Mouse (Mus musculus) CH12.LX (cell line): ENCODE measurements at regions not wholly inside any gene's neighbourhood (a gene's known extent, or its start where the extent isn't known, plus 50 kb on each side); places are given as distances from the start of the nearest gene placed in this dataset.
A peak's percentile ranks its signal among the peaks of the same experiment; 100 is the strongest.

Source experiments
- DNase-seq: peaks from one replicate; pipeline ENCODE4 v3.0.0-alpha.2; 2013; ENCODE audit errors: extremely low read depth
- H3K27ac ChIP-seq: 2 replicates; pipeline ENCODE4 v1.5.1; 2012; ENCODE audit warnings: low read depth, mild to moderate bottlenecking, control low read depth, moderate library complexity; ENCODE audit not compliant: insufficient read depth
- H3K27me3 ChIP-seq: replicated peaks from 2 replicates; pipeline ENCODE3; 2012; ENCODE audit warnings: inconsistent platforms
- H3K36me3 ChIP-seq, 2 experiments: replicated peaks in 1 of 2; 2 replicates each; pipeline versions ENCODE3 to v1.6.1; 2012; ENCODE audit warnings: inconsistent platforms in 1 of 2, low read length in 1 of 2, mild to moderate bottlenecking in 1 of 2, mixed read lengths in 1 of 2, moderate library complexity in 1 of 2; ENCODE audit not compliant: control insufficient read depth in 1 of 2, insufficient read depth in 1 of 2
- H3K4me1 ChIP-seq, 2 experiments: 2 replicates each; pipeline ENCODE4 v1.6.1; 2012; ENCODE audit warnings: inconsistent platforms in 1 of 2, moderate library complexity in 1 of 2; ENCODE audit not compliant: insufficient read depth in 2 of 2, control insufficient read depth in 1 of 2
- H3K4me2 ChIP-seq: 2 replicates; pipeline ENCODE4 v1.6.1; 2012; ENCODE audit warnings: low read depth, mild to moderate bottlenecking, control low read depth; ENCODE audit not compliant: poor library complexity, insufficient read depth, severe bottlenecking
- H3K4me3 ChIP-seq, 3 experiments: fragments of 150-350 bp in 1 of 3; sonication (generic) in 1 of 3; replicated peaks in 1 of 3; 2 replicates each; pipeline versions ENCODE3 to v1.5.1; 2011 to 2012; ENCODE audit warnings: low read depth in 2 of 3, low read length in 2 of 3, mild to moderate bottlenecking in 2 of 3, moderate library complexity in 2 of 3, control low read depth in 1 of 3, improper control_type of control experiment in 1 of 3, inconsistent platforms in 1 of 3, mixed read lengths in 1 of 3; ENCODE audit not compliant: poor library complexity in 1 of 3
- H3K79me2 ChIP-seq: replicated peaks from 2 replicates; pipeline ENCODE4 v1.6.1; 2012; ENCODE audit warnings: mild to moderate bottlenecking, moderate library complexity; ENCODE audit not compliant: control insufficient read depth, poor library complexity, insufficient read depth, severe bottlenecking; ENCODE audit errors: extremely low read depth
- H3K9ac ChIP-seq: 2 replicates; pipeline ENCODE4 v1.6.1; 2012; ENCODE audit warnings: low read depth, mild to moderate bottlenecking, control low read depth, moderate library complexity; ENCODE audit not compliant: insufficient read depth
- H3K9me3 ChIP-seq: replicated peaks from 2 replicates; pipeline ENCODE3; 2012; ENCODE audit warnings: low read length, inconsistent platforms, mixed read lengths
- CHD1 ChIP-seq: IDR thresholded peaks from 2 replicates; pipeline ENCODE4 v1.6.1; 2012; ENCODE audit warnings: low read depth, low read length, improper control_type of control experiment, inconsistent platforms
- CHD2 ChIP-seq: IDR thresholded peaks from 2 replicates; pipeline ENCODE4 v1.6.1; 2011; ENCODE audit warnings: low read length, improper control_type of control experiment
- CTCF ChIP-seq, 2 experiments: IDR thresholded peaks in 1 of 2; conservative IDR thresholded peaks in 1 of 2; 2 replicates each; pipeline ENCODE4 v1.5.1; 2011 to 2012; ENCODE audit warnings: low read depth in 2 of 2, low read length in 2 of 2, improper control_type of control experiment in 1 of 2, inconsistent platforms in 1 of 2, mild to moderate bottlenecking in 1 of 2, moderate library complexity in 1 of 2
- E2F4 ChIP-seq: IDR thresholded peaks from 2 replicates; pipeline ENCODE4 v1.6.1; 2011; ENCODE audit warnings: low read depth, low read length, improper control_type of control experiment; ENCODE audit not compliant: insufficient replicate concordance
- ELF1 ChIP-seq: IDR thresholded peaks from 2 replicates; pipeline ENCODE4 v1.6.1; 2014; ENCODE audit warnings: low read depth, mild to moderate bottlenecking, inconsistent platforms, low read length, improper control_type of control experiment
- EP300 ChIP-seq: IDR thresholded peaks from 2 replicates; pipeline ENCODE4 v1.6.1; 2011; ENCODE audit warnings: low read length, improper control_type of control experiment
- ETS1 ChIP-seq: conservative IDR thresholded peaks from 2 replicates; pipeline ENCODE4 v1.6.1; 2012; ENCODE audit warnings: low read depth, mild to moderate bottlenecking, inconsistent platforms, low read length, improper control_type of control experiment, moderate library complexity
- GABPA ChIP-seq: IDR thresholded peaks from 2 replicates; pipeline ENCODE4 v1.6.1; 2012; ENCODE audit warnings: low read depth, low read length, improper control_type of control experiment, inconsistent platforms; ENCODE audit not compliant: insufficient replicate concordance
- HCFC1 ChIP-seq: IDR thresholded peaks from 2 replicates; pipeline ENCODE4 v1.6.1; 2012; ENCODE audit warnings: low read depth, mild to moderate bottlenecking, inconsistent platforms, low read length, improper control_type of control experiment
- IRF4 ChIP-seq: IDR thresholded peaks from 2 replicates; pipeline ENCODE4 v1.6.1; 2014; ENCODE audit warnings: low read depth, mild to moderate bottlenecking, inconsistent platforms, low read length, improper control_type of control experiment
- JUN ChIP-seq: IDR thresholded peaks from 2 replicates; pipeline ENCODE4 v1.6.1; 2011; ENCODE audit warnings: low read depth, mild to moderate bottlenecking, low read length, improper control_type of control experiment, moderate library complexity; ENCODE audit not compliant: insufficient read depth
- JUND ChIP-seq: conservative IDR thresholded peaks from 2 replicates; pipeline ENCODE4 v1.6.1; 2011; ENCODE audit warnings: low read depth, low read length, improper control_type of control experiment
- KAT2A ChIP-seq: IDR thresholded peaks from 2 replicates; pipeline ENCODE4 v1.6.1; 2012; ENCODE audit warnings: low read length, improper control_type of control experiment, inconsistent platforms; ENCODE audit not compliant: insufficient replicate concordance
- MAFK ChIP-seq: IDR thresholded peaks from 2 replicates; pipeline ENCODE4 v1.6.1; 2011; ENCODE audit warnings: low read length, improper control_type of control experiment; ENCODE audit not compliant: insufficient replicate concordance
- MAZ ChIP-seq: IDR thresholded peaks from 2 replicates; pipeline ENCODE4 v1.6.1; 2012; ENCODE audit warnings: low read depth, mild to moderate bottlenecking, inconsistent platforms, low read length, improper control_type of control experiment, moderate library complexity
- MEF2A ChIP-seq: IDR thresholded peaks from 2 replicates; pipeline ENCODE4 v1.6.1; 2014; ENCODE audit warnings: low read depth, mild to moderate bottlenecking, inconsistent platforms, low read length, improper control_type of control experiment, borderline replicate concordance
- MXI1 ChIP-seq: IDR thresholded peaks from 2 replicates; pipeline ENCODE4 v1.6.1; 2011; ENCODE audit warnings: mild to moderate bottlenecking, low read depth, low read length, improper control_type of control experiment
- NRF1 ChIP-seq: IDR thresholded peaks from 2 replicates; pipeline ENCODE4 v1.6.1; 2014; ENCODE audit warnings: low read depth, mild to moderate bottlenecking, inconsistent platforms, low read length, improper control_type of control experiment, moderate library complexity
- PAX5 ChIP-seq: IDR thresholded peaks from 2 replicates; pipeline ENCODE4 v1.6.1; 2012; ENCODE audit warnings: low read length, inconsistent platforms, mixed read lengths
- POLR2A ChIP-seq: IDR thresholded peaks from 2 replicates; pipeline ENCODE4 v1.6.1; 2011; ENCODE audit warnings: low read depth, mild to moderate bottlenecking, improper control_type of control experiment, low read length
- POLR2AphosphoS2 ChIP-seq: IDR thresholded peaks from 2 replicates; pipeline ENCODE4 v1.6.1; 2011; ENCODE audit warnings: low read depth, low read length, improper control_type of control experiment
- RAD21 ChIP-seq: IDR thresholded peaks from 2 replicates; pipeline ENCODE4 v1.6.1; 2011; ENCODE audit warnings: low read depth, mild to moderate bottlenecking, low read length, improper control_type of control experiment, moderate library complexity
- SIN3A ChIP-seq: IDR thresholded peaks from 2 replicates; pipeline ENCODE4 v1.6.1; 2012; ENCODE audit warnings: low read length, improper control_type of control experiment, inconsistent platforms
- SMC3 ChIP-seq: IDR thresholded peaks from 2 replicates; pipeline ENCODE4 v1.6.1; 2011; ENCODE audit warnings: low read depth, low read length, improper control_type of control experiment
- TBP ChIP-seq: conservative IDR thresholded peaks from 2 replicates; pipeline ENCODE4 v1.6.1; 2011; ENCODE audit warnings: low read depth, low read length, improper control_type of control experiment
- TCF12 ChIP-seq: IDR thresholded peaks from 2 replicates; pipeline ENCODE4 v1.6.1; 2014; ENCODE audit warnings: low read depth, mild to moderate bottlenecking, inconsistent platforms, low read length, improper control_type of control experiment
- UBTF ChIP-seq: IDR thresholded peaks from 2 replicates; pipeline ENCODE4 v1.6.1; 2012; ENCODE audit warnings: low read depth, mild to moderate bottlenecking, inconsistent platforms, low read length, improper control_type of control experiment, moderate library complexity
- USF1 ChIP-seq: IDR thresholded peaks from 2 replicates; pipeline ENCODE4 v1.6.1; 2014; ENCODE audit warnings: low read depth, mild to moderate bottlenecking, inconsistent platforms, low read length, improper control_type of control experiment
- USF2 ChIP-seq: conservative IDR thresholded peaks from 2 replicates; pipeline ENCODE4 v1.6.1; 2011; ENCODE audit warnings: low read depth, low read length, improper control_type of control experiment
- ZMIZ1 ChIP-seq: IDR thresholded peaks from 2 replicates; pipeline ENCODE4 v1.6.1; 2012; ENCODE audit warnings: low read depth, mild to moderate bottlenecking, inconsistent platforms, low read length, improper control_type of control experiment
- ZNF384 ChIP-seq: IDR thresholded peaks from 2 replicates; pipeline ENCODE4 v1.6.1; 2012; ENCODE audit warnings: low read depth, low read length, improper control_type of control experiment, inconsistent platforms
- dilution Hi-C: fragments of 300-500 bp; cut with MboI; formaldehyde crosslinking; loops from 2 replicates; pipeline ENCODE4 v1.14.3; 2020; ENCODE audit warnings: low sequenced_read_pairs; ENCODE audit not compliant: extremely low pct_unique_long_range_greater_than_20kb, extremely low pct_ligation_motif_present
- in situ Hi-C: fragments of 300-500 bp; cut with MboI; formaldehyde crosslinking; loops from 3 replicates; pipeline ENCODE4 v1.14.3; 2019; ENCODE audit warnings: low sequenced_read_pairs, low pct_ligation_motif_present, low pct_unique_long_range_greater_than_20kb, mixed read lengths

DNA sequence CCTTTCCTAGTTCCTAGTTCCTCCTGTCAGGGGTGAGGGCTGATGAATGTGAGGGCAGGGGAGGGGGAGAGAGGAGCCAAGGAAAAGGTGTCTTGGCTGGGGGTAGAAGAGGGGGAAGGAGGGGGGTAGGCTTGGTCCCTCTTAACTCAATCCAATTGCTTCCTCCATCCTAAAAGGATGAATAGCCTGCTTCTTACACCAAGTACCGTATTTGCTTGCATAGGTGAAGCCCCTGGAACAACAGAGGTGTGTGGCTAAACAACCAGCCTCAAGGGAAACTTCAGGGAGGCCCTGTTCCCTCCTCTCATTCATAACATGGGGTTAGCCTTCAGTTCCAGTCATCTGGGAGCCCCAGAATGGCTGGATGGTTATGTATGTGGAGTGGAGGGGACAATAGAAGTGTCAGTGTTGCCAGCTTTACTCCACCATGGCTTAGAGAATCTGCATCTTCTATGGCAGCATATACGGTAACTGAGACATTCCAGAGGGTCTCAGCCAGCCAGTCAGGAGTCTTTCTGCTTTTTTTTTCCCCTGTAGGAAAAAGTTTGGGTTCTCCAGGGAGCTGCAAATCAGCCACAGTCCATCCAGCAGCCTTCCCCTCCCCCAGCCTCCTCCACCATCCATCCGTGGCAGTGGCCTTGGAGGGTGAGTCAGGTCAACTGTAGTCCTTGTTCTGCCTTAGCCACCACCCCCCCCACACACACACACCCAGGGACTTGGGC lies 100.2 kb upstream of the Ccnd2 start:
- Histone ChIP-seq H3K4me1 (peaks cover 47 to 60% of the 10 kb centered on the region in 2 experiments), H3K4me3 (no peak overlapping the region)
- in situ Hi-C loops = no loop called here

DNA sequence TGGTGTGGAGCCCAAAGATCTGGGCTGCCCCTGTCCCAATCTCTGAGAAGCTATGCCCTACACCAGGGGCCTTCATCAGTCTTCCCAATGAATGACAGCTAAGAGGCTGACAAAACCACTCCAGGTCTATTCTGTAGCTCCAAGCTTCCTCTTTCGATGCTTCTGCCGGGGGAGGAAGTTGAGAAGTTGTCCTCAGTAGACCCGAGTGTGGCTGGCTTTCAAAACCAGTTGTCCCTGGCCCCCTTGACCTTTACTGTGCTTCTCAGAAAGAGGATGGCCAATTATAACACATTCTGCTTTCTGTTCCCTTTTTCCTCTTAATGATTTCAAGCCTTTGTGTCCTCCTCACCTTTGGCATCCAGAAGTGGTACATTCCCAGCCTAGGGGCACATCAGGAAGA lies 101.9 kb upstream of the Ccnd2 start:
- H3K79me2 ChIP-seq = no peaks in the 10 kb centered on the region
- no peaks in the 10 kb centered on the region for H3K36me3 ChIP-seq
- peaks cover 10% of the 10 kb centered on the region for H3K9me3 ChIP-seq
- H3K4me3 ChIP-seq = no peak overlapping the region
- peak; percentile 56 for DNase-seq
- peaks cover 33 to 43% of the 10 kb centered on the region in 2 experiments for H3K4me1 ChIP-seq
- H3K27me3 ChIP-seq = no peaks in the 10 kb centered on the region
- H3K4me2 ChIP-seq = peak overlapping the region; percentile 22
- H3K9ac ChIP-seq = peak overlapping the region; percentile 36; the same call in 1 of the 2 replicates
- H3K27ac ChIP-seq = peak overlapping the region; percentile 62
- in situ Hi-C loops (no loop called here), dilution Hi-C loops (no loop called here)
- TF ChIP-seq POLR2A (no peak), MXI1 (no peak), UBTF (no peak; the same call in 1 of the 2 replicates), POLR2AphosphoS2 (no peak), RAD21 (no peak; the same call in 1 of the 2 replicates), PAX5 (no peak), USF2 (no peak), ZMIZ1 (no peak), MAFK (no peak), ETS1 (peak; percentile 47; the same call in 1 of the 2 replicates), CTCF (conservative IDR thresholded peaks at IDR 0.05 in 1 of 2, IDR thresholded peaks at IDR 0.05 in 1 of 2; ENCODE audit: low read depth in 2 of 2, low read length in 2 of 2) (no peak), ZNF384 (no peak), TBP (no peak), MEF2A (peak; percentile 88), GABPA (no peak), IRF4 (peak; percentile 90), CHD1 (no peak), KAT2A (no peak), MAZ (peak; percentile 53; the same call in 1 of the 2 replicates), USF1 (no peak), JUND (no peak), JUN (no peak), NRF1 (0 out of 2 replicates have a peak, but pooled peaks have one; percentile 19), ELF1 (0 out of 2 replicates have a peak, but pooled peaks have one; percentile 50), SMC3 (peak; percentile 13; the same call in 1 of the 2 replicates), TCF12 (peak; percentile 69), SIN3A (0 out of 2 replicates have a peak, but pooled peaks have one; percentile 35), E2F4 (no peak), EP300 (peak; percentile 87), HCFC1 (no peak)

More for the DNA sequence above, 100.2 kb upstream of the Ccnd2 start:
- no peak for DNase-seq
- H3K9ac ChIP-seq = 0 out of 2 replicates have a peak overlapping the region, but pooled peaks have one; percentile 9
- no peaks in the 10 kb centered on the region for H3K79me2 ChIP-seq
- TF ChIP-seq HCFC1 = no peak
- TF ChIP-seq CHD2 = 0 out of 2 replicates have a peak, but pooled peaks have one; percentile 46
- 0 out of 2 replicates have a peak, but pooled peaks have one; percentile 16 for TF ChIP-seq MXI1
- peak; percentile 15; the same call in 1 of the 2 replicates for TF ChIP-seq ZNF384
- dilution Hi-C loops = no loop called here
- H3K4me2 ChIP-seq = peak overlapping the region; percentile 35; the same call in 1 of the 2 replicates
- no peaks in the 10 kb centered on the region for H3K36me3 ChIP-seq
- peaks cover 10% of the 10 kb centered on the region for H3K9me3 ChIP-seq
- H3K27ac ChIP-seq = no peak overlapping the region
- H3K27me3 ChIP-seq = no peaks in the 10 kb centered on the region
